Mouse (Mus musculus) liver, adult 2 months (tissue): ENCODE measurements at regions not wholly inside any gene's neighbourhood (a gene's known extent, or its start where the extent isn't known, plus 50 kb on each side); places are given as distances from the start of the nearest gene placed in this dataset.

Source experiments
- DNase-seq: peaks from one replicate; pipeline ENCODE4 v3.0.0-alpha.2; 2011; ENCODE audit warnings: low read depth, low spot score; ENCODE audit errors: extremely low read depth
- H3K27ac ChIP-seq: fragments of 200-500 bp; replicated peaks from 2 replicates; pipeline ENCODE4 v1.5.1; 2012; ENCODE audit warnings: low read depth, mild to moderate bottlenecking, control low read depth, inconsistent platforms, low read length; ENCODE audit not compliant: insufficient read depth
- H3K27me3 ChIP-seq: fragments of 200-500 bp; 2 replicates; pipeline ENCODE4 v1.6.1; 2012; ENCODE audit warnings: mild to moderate bottlenecking, moderate library complexity, low read length, inconsistent platforms; ENCODE audit not compliant: control insufficient read depth, insufficient read depth
- H3K36me3 ChIP-seq: fragments of 200-500 bp; 2 replicates; pipeline ENCODE4 v1.6.1; 2012; ENCODE audit warnings: low read length, inconsistent platforms; ENCODE audit not compliant: control insufficient read depth, insufficient read depth
- H3K4me1 ChIP-seq: fragments of 200-500 bp; 2 replicates; pipeline ENCODE4 v1.6.1; 2011; ENCODE audit warnings: low read length; ENCODE audit not compliant: control insufficient read depth, insufficient read depth
- H3K4me3 ChIP-seq: fragments of 200-500 bp; 2 replicates; pipeline ENCODE4 v1.5.1; 2011; ENCODE audit warnings: low read depth, mild to moderate bottlenecking, control low read depth, low read length, moderate library complexity; ENCODE audit not compliant: insufficient read depth
- H3K79me2 ChIP-seq: fragments of 200-500 bp; 2 replicates; pipeline ENCODE4 v1.6.1; 2012; ENCODE audit warnings: inconsistent platforms, mild to moderate bottlenecking, low read length, moderate library complexity; ENCODE audit not compliant: control insufficient read depth, insufficient read depth
- H3K9ac ChIP-seq: fragments of 200-500 bp; 2 replicates; pipeline ENCODE4 v1.6.1; 2012; ENCODE audit warnings: low read depth, mild to moderate bottlenecking, control low read depth, inconsistent platforms, low read length
- CTCF ChIP-seq: fragments of 200-500 bp; IDR thresholded peaks from 2 replicates; pipeline ENCODE4 v1.5.1; 2011; ENCODE audit warnings: low read depth, low read length, control low read depth
- POLR2A ChIP-seq: fragments of 200-500 bp; IDR thresholded peaks from 2 replicates; pipeline ENCODE4 v1.6.1; 2011; ENCODE audit warnings: low read length, control low read depth; ENCODE audit not compliant: insufficient read depth; ENCODE audit errors: extremely low read depth
- WGBS: fragments of 180-500 bp; shearing (Covaris S2); methylation state at CpG from one replicate; pipeline ENCODE4 v1.1.7; 2018; 5-methylcytosine and 5-hydroxymethylcytosine counted together

GRCm38 (mm10) chr2:45859445-45859844, 742.2 kb upstream of the Zeb2 start:
- TF ChIP-seq CTCF (no peak), POLR2A (no peak)
- H3K27me3 ChIP-seq = no peaks in the 10 kb centered on the region
- WGBS = 87% methylated on average over 6 of the region's 6 CpGs

DNA sequence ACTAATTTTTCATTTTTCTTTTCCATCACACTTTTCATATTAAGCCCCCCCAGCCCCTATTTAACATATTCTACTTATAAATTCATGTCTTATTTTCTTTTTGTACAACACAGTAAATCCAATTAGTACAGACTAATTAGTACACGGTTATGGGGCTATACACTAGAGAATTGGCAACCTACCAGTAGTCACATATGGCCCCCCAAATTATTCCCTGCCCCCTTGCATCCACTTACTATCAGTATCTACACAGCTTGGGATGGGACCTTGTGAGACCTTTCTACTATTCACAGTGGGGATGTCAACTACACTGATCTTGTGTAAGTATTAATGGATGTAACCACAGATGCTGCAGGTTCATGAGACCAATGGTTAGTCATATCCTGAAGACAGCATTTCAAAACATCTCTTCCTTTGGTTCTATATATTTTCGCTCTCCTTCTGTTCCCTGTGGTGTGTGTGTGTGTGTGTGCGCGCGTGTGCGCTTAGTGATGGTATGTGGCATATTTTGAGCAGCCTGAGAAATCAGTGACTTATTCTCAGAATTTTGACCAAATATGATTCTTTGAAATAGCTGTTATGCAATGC, 732.9 kb upstream of the Zeb2 start:
- WGBS = 95% methylated on average over 6 of the region's 6 CpGs
- H3K79me2 ChIP-seq = no peaks in the 10 kb centered on the region
- no peaks in the 10 kb centered on the region for H3K27me3 ChIP-seq
- H3K36me3 ChIP-seq = no peaks in the 10 kb centered on the region
- H3K27ac ChIP-seq = no peak overlapping the region
- no peak overlapping the region for H3K9ac ChIP-seq
- H3K4me3 ChIP-seq = no peak overlapping the region
- no peaks in the 10 kb centered on the region for H3K4me1 ChIP-seq
- TF ChIP-seq POLR2A (no peak), CTCF (no peak)
- no peak for DNase-seq

More at GRCm38 (mm10) chr2:45859445-45859844, 742.2 kb upstream of the Zeb2 start:
- Histone ChIP-seq H3K9ac (no peak overlapping the region), H3K4me3 (no peak overlapping the region), H3K36me3 (no peaks in the 10 kb centered on the region), H3K79me2 (no peaks in the 10 kb centered on the region), H3K27ac (no peak overlapping the region), H3K4me1 (no peaks in the 10 kb centered on the region)
- no peak for DNase-seq

- DNase-seq = no peak
- Histone ChIP-seq H3K79me2 (no peaks in the 10 kb centered on the region), H3K9ac (no peak overlapping the region), H3K4me3 (no peak overlapping the region), H3K27ac (no peak overlapping the region), H3K4me1 (no peaks in the 10 kb centered on the region; the same call in 1 of the 2 replicates), H3K36me3 (no peaks in the 10 kb centered on the region), H3K27me3 (no peaks in the 10 kb centered on the region)
- no peak for TF ChIP-seq CTCF
- no peak for TF ChIP-seq POLR2A
Observed at GRCm38 (mm10) chr2:45840389-45840788, 723.2 kb upstream of the Zeb2 start.

DNA sequence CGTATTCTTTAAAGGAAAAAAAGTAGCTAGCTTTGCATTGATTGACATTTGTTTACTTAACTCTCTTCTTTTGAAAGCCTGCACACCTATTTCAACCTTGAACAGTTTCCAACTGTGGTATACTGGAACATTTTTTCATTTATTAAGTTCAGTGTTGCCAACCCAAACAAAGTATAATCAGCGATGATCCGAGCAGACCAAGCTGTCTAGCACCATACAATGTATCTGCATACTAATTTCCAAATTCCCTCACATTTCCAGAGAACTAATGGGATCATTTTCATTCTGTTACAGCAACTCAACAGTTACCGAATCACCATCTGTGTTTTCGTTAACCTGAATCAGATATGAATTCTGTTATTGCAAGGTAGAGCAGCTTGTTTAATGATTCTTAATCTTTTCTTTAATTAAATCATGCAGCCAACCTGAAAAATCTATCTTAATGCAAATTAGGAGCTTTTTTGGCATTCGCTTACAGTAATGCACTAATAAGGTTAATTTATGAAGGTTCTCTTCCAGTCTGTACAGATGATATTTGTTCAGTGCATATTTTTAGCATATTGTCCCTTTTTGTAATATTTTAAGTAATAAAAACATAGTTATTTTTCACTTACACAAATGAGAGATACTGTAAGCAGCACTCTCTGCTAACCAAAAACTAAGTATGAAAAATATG, 719.5 kb upstream of the Zeb2 start:
- no peaks in the 10 kb centered on the region for H3K27me3 ChIP-seq
- H3K9ac ChIP-seq = no peak overlapping the region
- DNase-seq = peak; percentile 77
- H3K4me3 ChIP-seq = no peak overlapping the region
- WGBS = 39% methylated on average over 6 of the region's 6 CpGs
- H3K79me2 ChIP-seq = no peaks in the 10 kb centered on the region
- no peaks in the 10 kb centered on the region; the same call in 1 of the 2 replicates for H3K4me1 ChIP-seq
- no peak overlapping the region for H3K27ac ChIP-seq
- H3K36me3 ChIP-seq = no peaks in the 10 kb centered on the region
- TF ChIP-seq CTCF = no peak
- no peak for TF ChIP-seq POLR2A

DNA sequence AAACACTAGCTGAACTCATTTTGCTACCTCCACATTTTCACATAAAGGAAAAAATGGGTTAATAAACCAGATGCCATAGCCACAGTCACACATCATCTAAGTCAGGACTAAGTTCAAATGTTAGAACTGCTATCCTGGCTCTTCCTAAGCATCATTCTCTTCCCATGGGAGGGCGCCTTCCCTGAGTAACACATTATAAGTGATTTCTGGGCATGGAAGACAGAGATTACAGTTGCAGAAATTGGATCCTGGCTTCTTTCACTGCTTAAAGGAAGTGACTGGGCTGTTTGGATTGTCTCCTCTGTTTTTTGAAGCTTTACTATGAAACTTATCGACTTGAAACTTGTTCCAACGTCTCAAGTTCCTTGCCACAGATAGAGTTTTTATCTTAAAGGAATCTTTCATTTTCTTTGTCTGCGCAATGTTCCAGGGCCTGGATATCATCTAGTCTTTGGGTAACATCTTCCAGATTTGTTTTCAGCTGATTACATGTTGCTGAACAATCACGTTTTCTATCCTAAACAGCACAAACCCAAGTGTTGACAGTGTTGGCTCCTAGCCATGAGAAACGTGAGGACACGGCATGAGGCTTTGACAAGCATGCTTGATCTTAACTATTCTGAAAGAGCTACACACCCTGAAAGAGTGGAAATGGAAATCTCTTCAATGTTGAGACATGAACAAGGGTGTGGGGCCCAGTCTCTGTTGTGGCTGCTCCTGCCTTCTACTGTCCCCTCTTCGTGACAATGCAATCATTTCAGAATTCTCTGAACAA, 700.9 kb upstream of the Zeb2 start:
- H3K9ac ChIP-seq = no peak overlapping the region
- H3K79me2 ChIP-seq = no peaks in the 10 kb centered on the region
- H3K36me3 ChIP-seq = no peaks in the 10 kb centered on the region
- no peak overlapping the region for H3K4me3 ChIP-seq
- H3K27ac ChIP-seq = no peak overlapping the region
- WGBS = 75% methylated on average over 8 of the region's 8 CpGs
- DNase-seq = no peak
- no peaks in the 10 kb centered on the region for H3K4me1 ChIP-seq
- TF ChIP-seq CTCF (no peak), POLR2A (no peak)
- no peaks in the 10 kb centered on the region for H3K27me3 ChIP-seq
